Mouse (Mus musculus): ENCODE results near the gene Gm10840.

DNA sequence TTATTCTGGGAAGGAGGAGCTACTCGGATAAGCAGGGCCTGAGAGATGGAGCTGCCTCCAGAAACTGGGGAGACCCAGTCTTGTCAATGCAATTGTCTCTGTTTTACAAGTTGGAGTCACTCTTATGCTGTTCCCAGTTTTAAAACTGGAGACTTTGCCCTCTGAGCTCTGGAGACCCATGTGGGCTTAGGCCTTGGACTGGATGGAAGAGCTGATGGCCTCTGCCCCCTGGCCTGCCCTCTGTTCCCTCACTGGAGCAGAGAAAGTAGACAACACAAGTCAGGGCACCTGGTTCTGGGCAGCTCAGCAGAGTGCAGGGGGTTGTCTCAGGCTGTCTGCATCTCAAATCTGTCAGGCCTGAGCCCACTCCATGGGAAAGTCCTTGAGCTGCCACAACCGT, 5.9 kb upstream of the Gm10840 start:
- no peak for TF ChIP-seq CTCF (IDR thresholded peaks at IDR 0.05; ENCODE audit: extremely low read depth, insufficient read length, insufficient replicate concordance, low read depth, low read length)
- no peak for TF ChIP-seq POLR2A (IDR thresholded peaks at IDR 0.05; ENCODE audit: low read depth, low read length)

Measured in small intestine, adult 2 months (tissue).